Mouse (Mus musculus) urinary bladder, postnatal 4 days (tissue): ENCODE results near the gene Angpt4.
A peak's percentile ranks its signal among the peaks of the same experiment; 100 is the strongest.

Experiments
- DNase-seq, 2 experiments: peaks; one replicate each; pipeline ENCODE4 v3.0.0; 2021 to 2022; ENCODE audit warnings: low spot score in 2 of 2

The Angpt4 gene

GRCm38 (mm10) chr2:151910919-151911500 lies at the start of gene Angpt4:
Gene Angpt4, plus strand, starts transcription at chr2:151911210.
- DNase-seq, result no peak

- no peak for DNase-seq
These were observed 48.7 kb upstream of the Angpt4 start for GRCm38 (mm10) chr2:151862257-151862810.

GRCm38 (mm10) chr2:151864941-151865340 lies 46.1 kb upstream of the Angpt4 start:
- no peak for DNase-seq

GRCm38 (mm10) chr2:151866487-151866886 lies 44.5 kb upstream of the Angpt4 start:
- DNase-seq, result no peak

GRCm38 (mm10) chr2:151868196-151868595 lies 42.8 kb upstream of the Angpt4 start:
- DNase-seq, result no peak

- DNase-seq, result no peak
These were observed 36.5 kb upstream of the Angpt4 start for GRCm38 (mm10) chr2:151874551-151874950.

GRCm38 (mm10) chr2:151876012-151876485 lies 35.0 kb upstream of the Angpt4 start:
- DNase-seq, result peak in 1 of 2 experiments; percentile 37

- no peak for DNase-seq
These were observed 32.4 kb upstream of the Angpt4 start for GRCm38 (mm10) chr2:151878645-151879044.

GRCm38 (mm10) chr2:151879760-151880159 lies 31.2 kb upstream of the Angpt4 start:
- no peak for DNase-seq

GRCm38 (mm10) chr2:151891031-151891430 lies 20.0 kb upstream of the Angpt4 start:
- no peak for DNase-seq

GRCm38 (mm10) chr2:151893122-151893774 lies 17.8 kb upstream of the Angpt4 start:
- DNase-seq, result no peak

- DNase-seq, result no peak
These were observed 16.6 kb upstream of the Angpt4 start for GRCm38 (mm10) chr2:151894209-151894980.

GRCm38 (mm10) chr2:151895911-151896310 lies 15.1 kb upstream of the Angpt4 start:
- no peak for DNase-seq

- no peak for DNase-seq
These were observed 12.9 kb upstream of the Angpt4 start for GRCm38 (mm10) chr2:151898106-151898505.

- no peak for DNase-seq
These were observed 10.2 kb upstream of the Angpt4 start for GRCm38 (mm10) chr2:151900845-151901244.

- no peak for DNase-seq
These were observed 7.7 kb upstream of the Angpt4 start for GRCm38 (mm10) chr2:151903267-151903666.

- DNase-seq, result no peak
These were observed 7.1 kb upstream of the Angpt4 start for GRCm38 (mm10) chr2:151903933-151904332.

GRCm38 (mm10) chr2:151904636-151905035 lies 6.4 kb upstream of the Angpt4 start:
- DNase-seq, result no peak

- DNase-seq, result no peak
These were observed 4.0 kb upstream of the Angpt4 start for GRCm38 (mm10) chr2:151907020-151907419.

GRCm38 (mm10) chr2:151909386-151909785 lies 1.6 kb upstream of the Angpt4 start:
- DNase-seq, result no peak

GRCm38 (mm10) chr2:151910498-151910897 lies 512 bp upstream of the Angpt4 start:
- DNase-seq, result no peak

- DNase-seq, result no peak
These were observed 741 bp downstream of the Angpt4 start for GRCm38 (mm10) chr2:151911751-151912150.
